Mouse (Mus musculus) lung, embryonic 16.5 days (tissue): ENCODE data around the gene Apof. TPM values are rescaled to one million over a fixed set of nuclear protein-coding genes. Genes with fewer than 3 reads are reported as not detected.

ENCODE experiments used
- ATAC-seq: fragments of 200-750 bp; cut with Nextera tagmentation; 2 replicates; pipeline ENCODE4 v1.8.0; 2017; ENCODE audit warnings: low read depth, mild to moderate bottlenecking, moderate library complexity
- H3K27ac ChIP-seq: fragments of 300-500 bp; sonication (generic); 2 replicates; pipeline ENCODE4 v1.5.1; 2014; ENCODE audit warnings: mild to moderate bottlenecking, control low read depth, low read length
- H3K27me3 ChIP-seq: fragments of 300-500 bp; sonication (generic); 2 replicates; pipeline ENCODE4 v1.6.1; 2014; ENCODE audit warnings: low read depth, low read length, mixed read lengths; ENCODE audit not compliant: control insufficient read depth, insufficient read depth
- H3K36me3 ChIP-seq: fragments of 300-500 bp; sonication (generic); 2 replicates; pipeline ENCODE4 v1.6.1; 2014; ENCODE audit warnings: low read length; ENCODE audit not compliant: control insufficient read depth, insufficient read depth
- H3K4me1 ChIP-seq: fragments of 300-500 bp; sonication (generic); replicated peaks from 2 replicates; pipeline ENCODE4 v1.6.1; 2014; ENCODE audit warnings: low read length, mixed read lengths; ENCODE audit not compliant: control insufficient read depth, insufficient read depth
- H3K4me2 ChIP-seq: fragments of 300-500 bp; sonication (generic); 2 replicates; pipeline ENCODE4 v1.6.1; 2014; ENCODE audit warnings: low read depth, low read length, control low read depth
- H3K4me3 ChIP-seq: fragments of 300-500 bp; sonication (generic); 2 replicates; pipeline ENCODE4 v1.5.1; 2014; ENCODE audit warnings: mild to moderate bottlenecking, low read length, control low read depth
- H3K9ac ChIP-seq: fragments of 300-500 bp; sonication (generic); 2 replicates; pipeline ENCODE4 v1.6.1; 2014; ENCODE audit warnings: low read length, control low read depth
- H3K9me3 ChIP-seq: fragments of 300-500 bp; sonication (generic); 2 replicates; pipeline ENCODE4 v1.6.1; 2016; ENCODE audit warnings: low read length; ENCODE audit not compliant: control insufficient read depth
- WGBS: fragments of 180-500 bp; shearing (Covaris S2); extraction: QIAGEN DNeasy Blood & Tissue Kit; methylation state at CpG from one replicate; pipeline ENCODE4 v1.1.7; 2014; 5-methylcytosine and 5-hydroxymethylcytosine counted together
- polyA plus RNA-seq: library from polyadenylated mRNA; unstranded; fragments of >200 nt; fragmentation: Nextera tagmentation; extraction: Ambion mirVana; gene quantifications from 2 replicates; pipeline ENCODE4 v1.2.1, GENCODE M21; 2015

Gene Apof
- polyA plus RNA-seq, 1 experiment from 2014 or later: 0.43 TPM

DNA sequence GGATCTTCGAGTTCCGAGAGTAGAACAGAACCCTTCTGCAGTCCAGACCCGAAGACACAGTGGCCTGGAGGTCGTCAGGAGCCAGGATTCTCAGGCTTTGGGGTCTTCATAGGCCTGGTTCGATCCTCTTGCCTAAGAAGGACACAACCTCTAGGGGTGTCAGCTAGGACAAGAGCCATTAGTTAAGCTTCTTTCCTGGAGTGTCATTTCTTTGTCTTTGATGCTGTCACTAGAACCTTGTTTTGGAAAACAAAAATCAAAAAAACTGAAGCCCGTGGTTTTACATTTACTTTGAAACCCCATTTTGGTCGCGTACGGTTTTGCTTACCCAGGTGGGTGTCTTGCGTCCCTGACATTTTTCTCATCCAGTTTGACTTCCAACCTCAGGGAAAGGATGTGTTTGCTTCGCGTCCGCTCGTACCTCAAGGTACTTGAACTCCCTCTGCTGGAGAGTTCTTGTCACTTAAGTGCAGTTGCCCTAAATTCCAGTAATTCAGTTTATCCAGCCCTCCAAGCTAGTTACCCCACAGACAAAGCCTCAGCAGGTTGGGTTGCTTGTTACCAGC, 36.0 kb upstream of the Apof start:
- H3K36me3 ChIP-seq: no peaks in the 10 kb centered on the region
- WGBS: under 1% methylated on average over 14 of the region's 14 CpGs
- no peaks in the 10 kb centered on the region for H3K9me3 ChIP-seq
- peak overlapping the region; percentile 90 for H3K9ac ChIP-seq
- ATAC-seq: peak; percentile 58
- peak overlapping the region; percentile 83 for H3K4me3 ChIP-seq
- no peaks in the 10 kb centered on the region for H3K27me3 ChIP-seq
- H3K27ac ChIP-seq: peak overlapping the region; percentile 97
- peak overlapping the region; percentile 67 for H3K4me2 ChIP-seq
- peaks cover 7% of the 10 kb centered on the region for H3K4me1 ChIP-seq

DNA sequence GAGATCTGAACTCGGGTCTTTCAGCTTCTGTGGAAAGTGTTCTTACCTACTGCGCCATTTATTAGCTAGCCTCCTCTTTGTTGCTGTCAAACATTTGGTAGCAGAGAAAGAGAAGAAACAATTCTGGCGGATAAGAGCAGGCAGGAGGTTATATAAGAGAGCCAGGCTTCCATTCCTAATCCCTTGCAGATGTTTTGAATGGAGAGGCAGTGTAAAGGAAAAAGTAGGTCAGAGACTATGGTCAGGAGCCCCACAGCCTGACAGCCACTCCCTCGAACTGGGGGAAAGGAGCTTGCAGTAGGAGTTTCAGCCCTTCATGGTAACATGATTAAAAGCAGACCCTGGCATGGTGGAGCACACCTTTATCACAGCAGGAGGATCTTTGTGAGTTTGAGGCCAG, 32.1 kb upstream of the Apof start:
- WGBS: 72% methylated on average over 4 of the region's 4 CpGs
- Histone ChIP-seq H3K9me3 (no peaks in the 10 kb centered on the region), H3K27ac (no peak overlapping the region), H3K9ac (no peak overlapping the region), H3K4me2 (no peak overlapping the region), H3K36me3 (peaks cover 11% of the 10 kb centered on the region), H3K4me1 (peaks cover 5% of the 10 kb centered on the region), H3K4me3 (no peak overlapping the region), H3K27me3 (no peaks in the 10 kb centered on the region)
- no peak for ATAC-seq

DNA sequence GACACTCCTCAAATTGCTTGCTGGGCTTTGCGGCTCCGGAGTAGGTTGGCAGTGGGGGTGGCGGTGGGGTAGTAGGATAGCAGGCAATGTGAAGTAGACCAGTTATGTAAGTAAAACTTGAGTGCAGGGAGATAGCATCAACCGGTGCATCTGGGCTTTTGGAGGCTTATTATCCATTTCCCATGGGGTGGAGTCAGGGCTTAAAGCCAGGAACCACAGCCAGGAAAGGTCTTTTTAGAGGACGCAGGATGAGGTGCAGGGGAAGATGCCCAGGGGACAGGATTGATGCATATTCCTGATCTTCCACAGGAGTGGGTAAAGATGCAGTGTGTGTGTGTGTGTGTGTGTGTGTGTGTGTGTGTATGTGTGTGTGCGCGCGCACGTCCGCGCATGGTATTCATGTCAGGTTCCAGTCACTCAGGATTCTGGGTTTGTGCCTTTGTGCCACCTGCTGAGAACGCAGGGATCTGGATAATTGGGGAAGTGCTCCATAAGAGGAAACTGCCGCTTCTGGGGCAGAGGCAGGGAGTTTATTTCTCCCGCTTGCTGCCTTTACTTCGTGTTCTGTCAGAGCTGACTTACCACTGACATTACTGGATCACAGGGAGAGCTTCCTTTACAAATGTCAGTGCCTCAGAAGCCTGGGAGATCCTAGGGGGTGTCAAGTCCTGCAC, 30.5 kb upstream of the Apof start:
- 80% methylated on average over 15 of the region's 15 CpGs for WGBS
- Histone ChIP-seq H3K36me3 (peaks cover 19% of the 10 kb centered on the region), H3K27me3 (no peaks in the 10 kb centered on the region), H3K4me1 (peaks cover 2% of the 10 kb centered on the region), H3K9me3 (no peaks in the 10 kb centered on the region), H3K4me2 (no peak overlapping the region), H3K27ac (no peak overlapping the region), H3K9ac (no peak overlapping the region), H3K4me3 (no peak overlapping the region)
- no peak for ATAC-seq

DNA sequence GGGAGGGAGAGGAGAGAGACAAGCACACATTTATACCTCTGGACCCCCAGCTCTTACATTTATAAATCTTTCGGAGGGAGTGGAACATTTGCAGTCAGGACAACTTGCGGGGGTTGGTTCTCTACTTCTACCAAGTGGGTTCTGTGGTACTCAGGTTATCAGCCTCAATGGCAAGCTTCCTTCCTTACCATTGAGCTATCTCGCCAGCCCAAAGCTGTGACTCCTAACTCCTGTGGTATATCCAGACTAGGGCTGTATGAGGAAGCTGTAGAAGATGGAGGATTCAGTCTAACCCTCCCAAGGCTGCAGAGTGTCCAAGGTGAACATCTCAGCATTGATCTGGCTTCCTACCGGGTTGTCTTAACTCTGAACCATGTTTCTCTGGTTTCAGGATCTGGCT, 29.3 kb upstream of the Apof start:
- no peak for ATAC-seq
- whole genome bisulfite sequencing: 90% methylated on average over 4 of the region's 4 CpGs
- Histone ChIP-seq H3K9ac (no peak overlapping the region), H3K4me1 (peaks cover 2% of the 10 kb centered on the region), H3K36me3 (peaks cover 22% of the 10 kb centered on the region), H3K27ac (no peak overlapping the region), H3K9me3 (no peaks in the 10 kb centered on the region), H3K27me3 (no peaks in the 10 kb centered on the region), H3K4me3 (no peak overlapping the region), H3K4me2 (no peak overlapping the region)

DNA sequence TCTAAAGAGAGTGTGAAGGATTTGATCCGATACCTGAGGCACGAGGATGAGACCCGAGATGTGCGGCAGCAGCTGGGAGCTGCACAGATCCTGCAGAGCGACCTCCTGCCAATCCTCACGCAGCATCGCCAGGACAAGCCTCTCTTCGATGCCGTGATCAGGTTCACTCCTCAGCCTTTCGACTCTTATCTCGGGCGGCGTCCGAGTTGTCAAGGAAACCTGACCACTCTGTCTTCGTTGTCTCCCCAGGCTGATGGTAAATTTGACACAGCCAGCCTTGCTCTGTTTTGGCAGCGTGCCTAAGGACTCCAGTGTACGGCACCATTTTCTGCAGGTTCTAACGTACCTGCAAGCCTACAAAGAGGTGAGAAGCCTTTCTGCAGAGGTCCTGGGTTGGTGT, 28.3 kb upstream of the Apof start:
- peaks cover 2% of the 10 kb centered on the region for H3K4me1 ChIP-seq
- no peaks in the 10 kb centered on the region for H3K9me3 ChIP-seq
- peaks cover 30% of the 10 kb centered on the region for H3K36me3 ChIP-seq
- no peak overlapping the region for H3K4me3 ChIP-seq
- WGBS: 79% methylated on average over 18 of the region's 18 CpGs
- H3K4me2 ChIP-seq: no peak overlapping the region
- H3K27me3 ChIP-seq: no peaks in the 10 kb centered on the region
- no peak for ATAC-seq
- H3K9ac ChIP-seq: no peak overlapping the region
- H3K27ac ChIP-seq: no peak overlapping the region

DNA sequence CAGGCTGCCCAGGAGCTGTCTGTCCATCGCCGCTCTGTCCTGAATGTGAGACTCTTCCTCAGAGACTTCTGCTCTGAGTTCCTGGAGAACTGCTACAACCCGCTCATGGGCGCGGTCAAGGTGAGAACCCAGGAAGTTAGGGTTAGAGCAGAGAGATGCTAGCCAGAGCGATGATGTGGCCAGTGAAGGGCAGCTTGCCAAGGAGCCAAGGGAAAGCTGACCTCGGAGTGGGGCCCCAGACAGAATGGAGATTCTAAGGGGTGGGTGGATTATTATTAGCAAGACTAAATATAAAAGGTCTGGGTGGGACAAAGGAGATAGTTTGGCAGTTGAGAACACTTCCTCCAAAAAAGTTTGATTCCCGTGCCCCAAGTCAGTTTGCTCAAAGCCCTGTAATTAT, 25.2 kb upstream of the Apof start:
- H3K9ac ChIP-seq: no peak overlapping the region
- peaks cover 45% of the 10 kb centered on the region for H3K36me3 ChIP-seq
- 80% methylated on average over 8 of the region's 8 CpGs for WGBS
- no peak overlapping the region for H3K27ac ChIP-seq
- no peak for ATAC-seq
- H3K4me2 ChIP-seq: no peak overlapping the region
- H3K4me3 ChIP-seq: no peak overlapping the region
- H3K9me3 ChIP-seq: no peaks in the 10 kb centered on the region
- H3K27me3 ChIP-seq: no peaks in the 10 kb centered on the region
- H3K4me1 ChIP-seq: no peaks in the 10 kb centered on the region

DNA sequence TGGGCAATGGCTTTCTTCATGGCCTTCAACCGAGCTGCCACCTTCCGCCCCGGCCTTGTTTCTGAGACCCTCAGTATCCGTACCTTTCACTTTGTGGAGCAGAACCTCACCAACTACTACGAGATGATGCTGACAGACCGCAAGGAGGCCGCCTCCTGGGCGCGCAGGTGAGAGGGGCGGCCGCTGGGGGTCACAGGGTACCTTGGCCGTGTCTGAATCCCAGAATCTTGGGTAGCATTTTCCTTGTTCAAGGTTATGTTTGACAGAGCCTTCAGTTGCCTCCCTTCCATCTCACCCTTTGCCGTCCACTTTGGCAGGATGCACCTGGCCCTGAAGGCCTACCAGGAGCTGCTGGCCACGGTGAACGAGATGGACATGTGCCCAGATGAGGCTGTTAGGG, 24.4 kb upstream of the Apof start:
- ATAC-seq: no peak
- no peaks in the 10 kb centered on the region for H3K4me1 ChIP-seq
- no peak overlapping the region for H3K4me3 ChIP-seq
- H3K9me3 ChIP-seq: no peaks in the 10 kb centered on the region
- WGBS: 91% methylated on average over 15 of the region's 15 CpGs
- H3K27me3 ChIP-seq: no peaks in the 10 kb centered on the region
- no peak overlapping the region for H3K9ac ChIP-seq
- no peak overlapping the region for H3K27ac ChIP-seq
- H3K36me3 ChIP-seq: peaks cover 49% of the 10 kb centered on the region
- H3K4me2 ChIP-seq: no peak overlapping the region

DNA sequence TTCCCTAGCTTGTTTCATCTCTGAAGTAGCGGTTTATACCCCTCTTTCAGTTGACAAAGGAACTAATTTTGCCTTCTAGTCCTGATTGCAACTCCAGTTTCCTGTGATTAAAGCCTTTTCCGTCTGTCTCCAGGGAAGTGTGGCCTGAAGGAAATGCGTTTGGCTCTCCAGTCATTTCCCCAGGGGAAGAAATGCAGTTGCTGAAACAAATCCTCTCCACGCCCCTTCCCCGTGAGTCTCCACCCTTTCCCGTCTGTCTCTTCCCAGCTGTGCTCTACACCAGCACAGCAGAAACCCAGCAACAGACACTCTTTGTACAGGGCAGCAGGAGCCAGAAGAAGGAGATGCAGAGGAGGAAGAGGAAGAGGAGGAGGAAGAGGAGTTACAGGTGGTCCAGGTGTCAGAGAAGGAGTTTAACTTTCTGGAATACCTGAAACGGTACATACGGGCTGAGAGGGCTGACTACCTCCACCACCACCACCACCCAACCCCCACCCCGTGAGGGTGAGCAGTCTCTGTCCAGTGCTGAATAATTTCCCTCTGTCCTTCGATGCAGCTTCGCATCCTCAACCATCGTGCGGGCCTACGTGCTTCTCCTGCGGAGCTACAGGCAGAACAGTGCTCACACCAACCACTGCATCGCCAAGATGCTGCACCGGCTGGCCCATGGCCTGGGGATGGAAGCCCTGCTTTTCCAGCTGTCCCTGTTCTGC, 21.3 kb upstream of the Apof start:
- Histone ChIP-seq H3K4me3 (peak overlapping the region; percentile 7), H3K36me3 (peaks cover 60% of the 10 kb centered on the region), H3K27ac (peak overlapping the region; percentile 88), H3K9ac (no peak overlapping the region), H3K4me2 (peak overlapping the region; percentile 33), H3K4me1 (no peaks in the 10 kb centered on the region), H3K9me3 (no peaks in the 10 kb centered on the region), H3K27me3 (no peaks in the 10 kb centered on the region)
- WGBS: 70% methylated on average over 17 of the region's 17 CpGs
- ATAC-seq: peak; percentile 81

DNA sequence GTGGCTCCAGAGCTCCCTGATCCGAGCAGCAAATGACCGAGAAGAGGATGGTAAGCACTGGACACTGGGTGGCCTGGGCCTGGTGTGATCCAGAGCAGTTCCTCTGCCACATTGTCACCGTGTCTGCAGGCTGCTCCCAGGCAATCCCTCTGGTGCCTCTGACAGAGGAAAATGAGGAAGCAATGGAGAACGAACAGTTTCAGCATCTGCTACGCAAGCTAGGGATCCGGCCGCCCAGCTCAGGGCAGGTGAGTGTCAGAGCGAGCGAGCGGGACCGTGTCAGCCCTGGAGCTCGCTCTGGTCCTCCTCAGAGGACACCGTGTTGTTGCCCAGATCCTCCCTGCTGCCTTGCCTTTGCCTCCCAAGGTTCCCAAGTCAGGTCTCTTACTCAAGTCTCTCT, 17.9 kb upstream of the Apof start:
- Histone ChIP-seq H3K27me3 (no peaks in the 10 kb centered on the region), H3K27ac (no peak overlapping the region), H3K9me3 (no peaks in the 10 kb centered on the region), H3K9ac (no peak overlapping the region), H3K36me3 (peaks cover 45% of the 10 kb centered on the region), H3K4me1 (no peaks in the 10 kb centered on the region), H3K4me2 (no peak overlapping the region), H3K4me3 (no peak overlapping the region)
- no peak for ATAC-seq
- 85% methylated on average over 13 of the region's 13 CpGs for WGBS
